Mouse (Mus musculus): ENCODE results near the gene Fosb. TPM values are rescaled to one million over a fixed set of nuclear protein-coding genes. Genes with fewer than 3 reads are reported as not detected.
"Not testable (repeated sequence)": the region's sequence is repeated elsewhere in the genome, so short reads cannot be mapped to it uniquely, and the experiment has no call there.

Gene Fosb
- polyA plus RNA-seq, 1 experiment from 2014 or later = not detected

DNA sequence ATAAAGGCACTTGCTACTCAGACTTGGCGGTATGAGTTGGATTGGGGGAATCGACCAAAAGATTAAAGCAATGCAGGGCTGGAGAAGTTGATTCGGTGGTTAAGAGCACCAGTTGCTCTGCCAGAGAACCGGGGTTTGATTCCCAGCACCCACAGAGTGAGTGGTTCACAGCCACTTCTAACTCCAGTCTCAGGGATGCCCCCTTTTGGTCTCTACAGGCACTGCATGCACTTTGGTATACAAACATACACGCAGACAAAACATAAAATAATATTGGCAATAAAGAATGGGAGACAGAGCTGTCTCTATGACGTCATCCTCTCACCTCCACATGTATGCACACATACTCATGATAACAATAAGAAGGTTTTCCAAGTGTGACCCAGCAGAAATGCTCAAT, 12.8 kb downstream of the Fosb start:
- no peak overlapping the region for H3K27ac ChIP-seq (ENCODE audit: low read depth, low read length)
- WGBS = 85% methylated on average over 6 of the region's 6 CpGs

DNA sequence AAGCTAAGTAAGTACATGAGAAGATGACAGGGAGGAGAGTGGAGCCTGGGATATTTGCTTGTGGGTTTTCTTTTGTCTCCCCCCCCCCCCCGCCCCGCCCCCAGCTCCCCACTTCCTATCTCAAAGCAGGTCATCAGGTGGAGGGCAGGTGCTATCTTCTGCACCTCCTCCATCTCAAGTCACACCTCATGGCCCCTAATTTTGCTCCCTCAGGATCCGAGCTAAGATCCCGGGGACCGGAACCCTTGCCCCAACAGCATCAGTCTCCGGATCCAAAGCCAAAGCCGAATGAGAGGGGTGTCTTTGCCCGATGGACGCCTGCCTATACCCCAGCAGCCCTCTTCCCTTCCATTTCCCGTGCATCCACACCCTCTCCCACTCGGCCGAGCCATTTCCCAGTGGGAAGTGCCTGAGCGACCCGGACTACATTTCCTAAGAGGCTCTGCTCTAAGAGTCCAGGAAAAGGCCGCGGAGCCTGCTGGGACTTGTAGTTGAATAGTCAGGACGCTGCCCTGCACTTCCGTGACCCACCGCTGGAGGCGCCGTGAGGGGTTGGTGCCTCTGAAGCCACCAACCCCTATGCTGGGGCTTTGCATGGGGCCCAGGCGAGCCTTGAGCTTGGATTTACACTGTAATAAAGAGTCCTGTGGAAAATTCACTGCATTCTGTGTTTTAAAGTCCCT, 14.2 kb downstream of the Fosb start:
- Histone ChIP-seq H3K4me3 (ENCODE audit: low read depth, low read length) (no peak overlapping the region), H3K27me3 (ENCODE audit: control insufficient read depth, insufficient read depth, low read length) (no peaks in the 10 kb centered on the region), H3K9me3 (ENCODE audit: control insufficient read depth, low read length) (no peaks in the 10 kb centered on the region), H3K4me2 (ENCODE audit: low read depth, low read length) (peak overlapping the region; percentile 7; the same call in 1 of the 2 replicates), H3K9ac (replicated peaks; ENCODE audit: low read depth, low read length) (no peak overlapping the region), H3K27ac (ENCODE audit: low read depth, low read length) (no peak overlapping the region), H3K4me1 (ENCODE audit: control insufficient read depth, insufficient read depth, low read length) (peaks cover 6% of the 10 kb centered on the region; the same call in 1 of the 2 replicates), H3K36me3 (ENCODE audit: control insufficient read depth, insufficient read depth, low read length) (0 out of 2 replicates have a peak, but pooled peaks cover 6% of the 10 kb centered on the region)
- WGBS = 18% methylated on average over 21 of the region's 22 CpGs
- peak; percentile 65 for ATAC-seq (ENCODE audit: low read depth)

More for the DNA sequence above, 12.8 kb downstream of the Fosb start:
- Histone ChIP-seq H3K4me1 (ENCODE audit: control insufficient read depth, insufficient read depth, low read length) (no peaks in the 10 kb centered on the region), H3K36me3 (ENCODE audit: control insufficient read depth, insufficient read depth, low read length) (0 out of 2 replicates have a peak, but pooled peaks cover 6% of the 10 kb centered on the region), H3K9me3 (ENCODE audit: control insufficient read depth, low read length) (no peaks in the 10 kb centered on the region), H3K4me2 (ENCODE audit: low read depth, low read length) (no peak overlapping the region), H3K27me3 (ENCODE audit: control insufficient read depth, insufficient read depth, low read length) (no peaks in the 10 kb centered on the region), H3K4me3 (ENCODE audit: low read depth, low read length) (no peak overlapping the region), H3K9ac (replicated peaks; ENCODE audit: low read depth, low read length) (no peak overlapping the region)
- ATAC-seq (ENCODE audit: low read depth) = no peak

DNA sequence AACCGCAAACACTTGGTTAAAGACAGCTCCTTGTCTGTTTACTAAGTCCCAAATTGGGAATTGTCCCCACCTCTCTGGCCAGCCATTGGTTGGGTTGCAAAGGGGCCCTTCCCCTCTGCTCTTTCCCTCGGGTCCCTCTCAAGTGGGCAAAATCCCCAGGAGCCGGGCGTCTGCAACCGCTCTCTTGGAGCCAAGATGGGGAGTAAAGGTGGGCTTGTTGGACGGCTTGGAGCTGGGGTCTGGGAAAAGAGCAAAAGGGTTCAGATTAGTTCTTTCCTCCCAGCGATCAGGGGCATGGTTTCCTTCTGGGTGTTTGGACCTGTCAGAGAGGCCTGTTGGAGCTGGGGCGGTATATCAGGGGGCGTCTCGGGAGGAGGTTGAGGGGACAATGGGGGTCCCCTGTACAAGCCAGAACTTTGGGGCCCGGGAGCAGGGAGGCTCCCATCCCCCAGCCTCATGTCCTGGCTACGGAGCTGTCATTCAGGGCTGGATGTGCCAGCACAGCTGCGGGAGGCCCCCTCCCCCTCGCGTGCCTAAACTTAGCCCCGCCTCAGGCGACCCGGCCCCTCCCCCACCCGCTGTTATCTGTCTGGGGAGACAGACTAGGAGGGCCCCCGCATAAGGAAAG, 18.8 kb downstream of the Fosb start:
- Histone ChIP-seq H3K4me2 (ENCODE audit: low read depth, low read length) (peak overlapping the region; percentile 27), H3K4me1 (ENCODE audit: control insufficient read depth, insufficient read depth, low read length) (peaks cover 6% of the 10 kb centered on the region; the same call in 1 of the 2 replicates), H3K27me3 (ENCODE audit: control insufficient read depth, insufficient read depth, low read length) (no peaks in the 10 kb centered on the region), H3K9me3 (ENCODE audit: control insufficient read depth, low read length) (no peaks in the 10 kb centered on the region), H3K9ac (replicated peaks; ENCODE audit: low read depth, low read length) (no peak overlapping the region), H3K4me3 (ENCODE audit: low read depth, low read length) (peak overlapping the region; percentile 15; the same call in 1 of the 2 replicates), H3K27ac (ENCODE audit: low read depth, low read length) (no peak overlapping the region), H3K36me3 (ENCODE audit: control insufficient read depth, insufficient read depth, low read length) (peaks cover 26% of the 10 kb centered on the region; the same call in 1 of the 2 replicates)
- ATAC-seq (ENCODE audit: low read depth) = no peak
- under 1% methylated on average over 20 of the region's 20 CpGs for WGBS

DNA sequence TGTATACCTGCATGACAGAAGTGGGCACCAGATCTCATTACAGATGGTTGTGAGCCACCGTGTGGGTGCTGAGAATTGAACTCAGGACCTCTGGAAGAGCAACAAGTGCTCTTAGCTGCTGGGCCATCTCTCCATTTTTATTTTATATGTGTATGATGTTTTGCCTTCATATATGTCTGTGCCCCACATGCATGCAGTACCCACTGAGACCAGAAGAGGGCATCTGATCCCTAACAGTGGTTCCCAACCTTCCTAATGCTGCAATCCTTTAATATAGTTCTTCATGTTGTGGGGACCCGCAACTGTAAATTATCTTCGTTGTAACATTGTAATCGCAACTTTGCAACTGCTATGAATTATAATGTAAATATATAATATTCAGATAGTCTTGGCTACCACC, 25.1 kb downstream of the Fosb start:
- WGBS = 23% methylated on average over 4 of the region's 4 CpGs
- peaks cover 9% of the 10 kb centered on the region; the same call in 1 of the 2 replicates for H3K4me1 ChIP-seq (ENCODE audit: control insufficient read depth, insufficient read depth, low read length)
- H3K9me3 ChIP-seq (ENCODE audit: control insufficient read depth, low read length) = no peaks in the 10 kb centered on the region
- H3K9ac ChIP-seq (replicated peaks; ENCODE audit: low read depth, low read length) = no peak overlapping the region
- no peak for ATAC-seq (ENCODE audit: low read depth)
- H3K36me3 ChIP-seq (ENCODE audit: control insufficient read depth, insufficient read depth, low read length) = peaks cover 20% of the 10 kb centered on the region; the same call in 1 of the 2 replicates
- no peak overlapping the region for H3K27ac ChIP-seq (ENCODE audit: low read depth, low read length)
- no peak overlapping the region for H3K4me3 ChIP-seq (ENCODE audit: low read depth, low read length)
- H3K4me2 ChIP-seq (ENCODE audit: low read depth, low read length) = no peak overlapping the region
- peaks cover 12% of the 10 kb centered on the region for H3K27me3 ChIP-seq (ENCODE audit: control insufficient read depth, insufficient read depth, low read length)

DNA sequence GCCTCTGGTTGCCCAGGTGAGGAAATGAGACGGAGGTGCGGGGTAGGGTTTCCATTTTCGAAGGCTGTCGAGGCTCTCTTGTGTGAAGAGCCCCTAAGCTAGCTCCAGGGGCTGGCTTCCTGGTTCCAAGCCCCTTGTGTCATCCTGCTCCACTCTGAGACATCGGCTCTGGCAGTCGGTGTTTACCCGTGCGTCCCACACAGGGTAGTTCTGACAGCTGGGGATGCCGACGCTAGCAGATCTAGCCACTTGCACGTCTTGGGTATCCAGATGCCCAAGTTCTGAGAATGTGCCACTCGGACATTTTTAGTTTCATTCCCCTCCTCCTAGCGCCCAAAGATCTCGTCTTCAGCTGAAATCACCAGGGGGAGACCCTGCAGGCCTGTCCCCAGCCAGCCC, 26.4 kb downstream of the Fosb start:
- peaks cover 25% of the 10 kb centered on the region for H3K27me3 ChIP-seq (ENCODE audit: control insufficient read depth, insufficient read depth, low read length)
- peaks cover 14% of the 10 kb centered on the region; the same call in 1 of the 2 replicates for H3K36me3 ChIP-seq (ENCODE audit: control insufficient read depth, insufficient read depth, low read length)
- peaks cover 9% of the 10 kb centered on the region; the same call in 1 of the 2 replicates for H3K4me1 ChIP-seq (ENCODE audit: control insufficient read depth, insufficient read depth, low read length)
- H3K9ac ChIP-seq (replicated peaks; ENCODE audit: low read depth, low read length) = peak overlapping the region; percentile 87
- WGBS = 22% methylated on average over 14 of the region's 14 CpGs
- H3K4me3 ChIP-seq (ENCODE audit: low read depth, low read length) = peak overlapping the region; percentile 68
- H3K4me2 ChIP-seq (ENCODE audit: low read depth, low read length) = peak overlapping the region; percentile 62
- H3K9me3 ChIP-seq (ENCODE audit: control insufficient read depth, low read length) = no peaks in the 10 kb centered on the region
- peak overlapping the region; percentile 89 for H3K27ac ChIP-seq (ENCODE audit: low read depth, low read length)
- peak; percentile 13; the same call in 1 of the 2 replicates for ATAC-seq (ENCODE audit: low read depth)

DNA sequence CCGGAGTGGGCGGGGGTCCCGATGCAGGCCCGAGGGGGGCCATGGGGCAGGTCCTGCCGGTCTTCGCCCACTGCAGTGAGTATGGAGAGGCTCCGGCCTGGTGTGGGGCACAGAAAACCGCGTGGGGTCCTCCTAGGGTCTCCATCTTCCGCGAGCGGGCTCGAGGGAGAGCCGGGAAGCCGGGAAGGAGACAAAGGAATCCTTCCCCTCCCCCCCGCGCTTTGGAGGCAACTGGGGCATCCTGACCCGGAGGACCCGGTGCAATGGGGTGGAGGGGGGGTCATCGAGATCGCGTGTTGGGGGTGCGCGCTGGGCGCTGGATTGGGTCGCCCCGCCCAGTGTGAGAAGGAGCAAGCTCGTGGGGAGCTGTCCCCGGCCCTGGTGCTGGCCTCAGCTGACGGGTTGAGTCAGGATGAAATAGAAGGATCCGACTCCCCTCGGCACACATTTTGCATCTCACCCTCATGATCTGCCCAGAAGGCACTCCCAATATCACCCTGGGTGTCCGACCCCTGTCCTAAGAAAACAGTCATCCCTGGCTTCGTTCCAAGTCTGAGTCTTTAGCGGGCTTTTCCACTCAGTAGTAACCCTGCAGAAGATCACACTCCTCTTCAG, 27.0 kb downstream of the Fosb start:
- Histone ChIP-seq H3K4me3 (ENCODE audit: low read depth, low read length) (peak overlapping the region; percentile 68), H3K9ac (replicated peaks; ENCODE audit: low read depth, low read length) (peak overlapping the region; percentile 87), H3K9me3 (ENCODE audit: control insufficient read depth, low read length) (no peaks in the 10 kb centered on the region), H3K36me3 (ENCODE audit: control insufficient read depth, insufficient read depth, low read length) (peaks cover 13% of the 10 kb centered on the region; the same call in 1 of the 2 replicates), H3K4me2 (ENCODE audit: low read depth, low read length) (peak overlapping the region; percentile 62), H3K4me1 (ENCODE audit: control insufficient read depth, insufficient read depth, low read length) (peaks cover 9% of the 10 kb centered on the region; the same call in 1 of the 2 replicates), H3K27me3 (ENCODE audit: control insufficient read depth, insufficient read depth, low read length) (peaks cover 30% of the 10 kb centered on the region), H3K27ac (ENCODE audit: low read depth, low read length) (peak overlapping the region; percentile 89)
- peak; percentile 77 for ATAC-seq (ENCODE audit: low read depth)
- WGBS = under 1% methylated on average over 30 of the region's 35 CpGs

DNA sequence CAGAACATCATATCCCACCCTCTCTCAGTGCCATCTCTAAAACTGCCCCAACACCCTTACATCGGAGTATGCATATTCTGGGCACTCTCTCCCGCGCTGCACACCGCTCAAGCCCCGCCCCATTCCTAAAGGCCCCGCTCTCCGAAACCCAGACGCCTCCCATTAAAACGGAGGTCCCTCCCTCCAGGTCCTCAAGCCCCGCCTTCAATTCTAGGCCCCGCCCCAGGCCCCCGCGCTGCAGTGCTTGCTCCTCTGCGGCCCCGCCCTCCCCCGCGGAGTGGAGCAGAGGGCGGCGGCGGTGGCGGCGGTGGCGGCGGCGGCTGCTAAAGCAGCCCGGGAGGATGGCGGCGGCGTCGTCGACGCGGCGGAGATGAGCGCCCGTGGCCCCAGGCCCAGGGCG, 27.5 kb downstream of the Fosb start, which contains the start of gene Rtn2:
Gene Rtn2 (plus strand): TSS at position 240 of the 400 bp plus-strand sequence.
- ATAC-seq (ENCODE audit: low read depth) = peak; percentile 86
- H3K9me3 ChIP-seq (ENCODE audit: control insufficient read depth, low read length) = no peaks in the 10 kb centered on the region
- H3K27ac ChIP-seq (ENCODE audit: low read depth, low read length) = peak within 1 kb of the TSS; percentile 89
- WGBS = under 1% methylated on average over 24 of the region's 37 CpGs
- H3K27me3 ChIP-seq (ENCODE audit: control insufficient read depth, insufficient read depth, low read length) = peaks cover 32% of the 10 kb centered on the region
- peak within 1 kb of the TSS; percentile 87 for H3K9ac ChIP-seq (replicated peaks; ENCODE audit: low read depth, low read length)
- H3K4me2 ChIP-seq (ENCODE audit: low read depth, low read length) = peak within 1 kb of the TSS; percentile 62
- H3K36me3 ChIP-seq (ENCODE audit: control insufficient read depth, insufficient read depth, low read length) = peaks cover 9% of the 10 kb centered on the region; the same call in 1 of the 2 replicates
- H3K4me3 ChIP-seq (ENCODE audit: low read depth, low read length) = peak within 1 kb of the TSS; percentile 68
- peaks cover 9% of the 10 kb centered on the region; the same call in 1 of the 2 replicates for H3K4me1 ChIP-seq (ENCODE audit: control insufficient read depth, insufficient read depth, low read length)

DNA sequence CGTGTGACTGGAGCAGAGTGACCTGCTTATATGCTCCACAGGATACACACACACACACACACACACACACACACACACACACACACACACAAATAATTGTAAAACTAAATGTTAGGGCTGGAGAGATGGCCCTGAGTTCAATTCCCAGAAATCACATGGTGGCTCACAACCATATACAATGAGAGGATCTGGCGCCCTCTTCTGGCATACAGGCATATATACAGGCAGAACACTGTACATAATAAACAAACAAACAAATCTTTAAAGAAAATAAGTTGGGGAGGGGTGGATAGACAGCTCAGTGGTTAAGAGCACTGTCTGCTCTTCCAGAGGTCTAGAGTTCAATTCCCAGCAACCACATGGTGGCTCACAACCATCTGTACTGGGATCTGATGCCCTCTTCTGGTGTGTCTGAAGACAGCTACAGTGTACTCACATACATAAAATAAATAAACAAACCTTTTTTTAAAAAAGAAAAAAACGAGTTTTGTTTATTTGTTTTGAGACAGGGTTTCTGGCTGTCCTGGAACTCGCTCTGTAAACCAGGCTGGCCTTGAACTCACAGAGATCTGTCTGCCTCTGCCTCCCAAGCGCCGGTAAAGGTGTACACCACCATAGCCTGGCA, 28.1 kb downstream of the Fosb start:
- not testable (repeated sequence) for H3K9me3 ChIP-seq (ENCODE audit: control insufficient read depth, low read length); H3K36me3 ChIP-seq (ENCODE audit: control insufficient read depth, insufficient read depth, low read length); H3K4me1 ChIP-seq (ENCODE audit: control insufficient read depth, insufficient read depth, low read length); H3K27ac ChIP-seq (ENCODE audit: low read depth, low read length); H3K9ac ChIP-seq (replicated peaks; ENCODE audit: low read depth, low read length)
- ATAC-seq (ENCODE audit: low read depth) = peak; percentile 1; the same call in 1 of the 2 replicates
- 33% methylated on average over 6 of the region's 6 CpGs for WGBS
- H3K4me3 ChIP-seq (ENCODE audit: low read depth, low read length) = peak overlapping the region; percentile 68
- peak overlapping the region; percentile 62; the same call in 1 of the 2 replicates for H3K4me2 ChIP-seq (ENCODE audit: low read depth, low read length)
- H3K27me3 ChIP-seq (ENCODE audit: control insufficient read depth, insufficient read depth, low read length) = peaks cover 32% of the 10 kb centered on the region
